Mouse (Mus musculus) lung, adult 2 months (tissue): ENCODE data around the gene Ndufs8. TPM values are rescaled to one million over a fixed set of nuclear protein-coding genes. Genes with fewer than 3 reads are reported as not detected.

Experiments
- DNase-seq: peaks from one replicate; pipeline ENCODE4 v3.0.0; 2022
- H3K4me1 ChIP-seq: fragments of 200-500 bp; 2 replicates; pipeline ENCODE4 v1.6.1; 2011; ENCODE audit warnings: low read length; ENCODE audit not compliant: control insufficient read depth, insufficient read depth
- H3K4me3 ChIP-seq: fragments of 200-500 bp; replicated peaks from 2 replicates; pipeline ENCODE3; 2011; ENCODE audit warnings: low read depth, mild to moderate bottlenecking, control low read depth, low read length; ENCODE audit errors: extremely low read depth
- CTCF ChIP-seq: fragments of 200-500 bp; IDR thresholded peaks from 2 replicates; pipeline ENCODE4 v1.5.1; 2011; ENCODE audit warnings: mild to moderate bottlenecking, low read length, control low read depth; ENCODE audit not compliant: insufficient read depth
- POLR2A ChIP-seq: fragments of 200-500 bp; IDR thresholded peaks from 2 replicates; pipeline ENCODE4 v1.6.1; 2011; ENCODE audit warnings: low read depth, mild to moderate bottlenecking, control low read depth, low read length, borderline replicate concordance; ENCODE audit errors: extremely low read depth
- WGBS: fragments of 180-500 bp; shearing (Covaris S2); methylation state at CpG from one replicate; pipeline ENCODE4 v1.1.7; 2018; 5-methylcytosine and 5-hydroxymethylcytosine counted together
- polyA plus RNA-seq: library from polyadenylated mRNA; depleted of rRNA; stranded (reverse); fragments of >200 nt; gene quantifications from 2 replicates; pipeline ENCODE4 v1.2.3, GENCODE M21; 2012

Gene Ndufs8
- polyA plus RNA-seq, 1 experiment: 189 TPM

- H3K4me1 ChIP-seq: no peaks in the 10 kb centered on the region
- H3K4me3 ChIP-seq: no peak overlapping the region
- 93% methylated on average over 10 of the region's 10 CpGs for WGBS
- DNase-seq: no peak
- TF ChIP-seq POLR2A: no peak
- TF ChIP-seq CTCF: no peak
Observed at GRCm38 (mm10) chr19:3896208-3896607, 16.4 kb downstream of the Ndufs8 start.

GRCm38 (mm10) chr19:3895171-3895631 lies 17.4 kb downstream of the Ndufs8 start:
- no peaks in the 10 kb centered on the region for H3K4me1 ChIP-seq
- DNase-seq: no peak
- 46% methylated on average over 3 of the region's 3 CpGs for WGBS
- H3K4me3 ChIP-seq: no peak overlapping the region
- TF ChIP-seq POLR2A (no peak), CTCF (no peak)

- Histone ChIP-seq H3K4me3 (no peak overlapping the region), H3K4me1 (no peaks in the 10 kb centered on the region)
- 90% methylated on average over 2 of the region's 2 CpGs for WGBS
- no peak for DNase-seq
- TF ChIP-seq POLR2A (no peak), CTCF (no peak)
Observed at GRCm38 (mm10) chr19:3894294-3894693, 18.3 kb downstream of the Ndufs8 start.

GRCm38 (mm10) chr19:3893545-3894116 lies 18.9 kb downstream of the Ndufs8 start:
- Histone ChIP-seq H3K4me1 (no peaks in the 10 kb centered on the region), H3K4me3 (no peak overlapping the region)
- WGBS: 73% methylated on average over 4 of the region's 4 CpGs
- no peak for DNase-seq
- no peak for TF ChIP-seq CTCF
- no peak for TF ChIP-seq POLR2A

GRCm38 (mm10) chr19:3890181-3890580 lies 22.4 kb downstream of the Ndufs8 start:
- Histone ChIP-seq H3K4me1 (no peaks in the 10 kb centered on the region; the same call in 1 of the 2 replicates), H3K4me3 (no peak overlapping the region)
- no peak for DNase-seq
- 64% methylated on average over 8 of the region's 8 CpGs for WGBS
- peak; percentile 64; the same call in 1 of the 2 replicates for TF ChIP-seq CTCF
- no peak for TF ChIP-seq POLR2A

GRCm38 (mm10) chr19:3889096-3889495 lies 23.5 kb downstream of the Ndufs8 start:
- no peak for DNase-seq
- no peak overlapping the region for H3K4me3 ChIP-seq
- no peaks in the 10 kb centered on the region; the same call in 1 of the 2 replicates for H3K4me1 ChIP-seq
- 90% methylated on average over 5 of the region's 5 CpGs for WGBS
- TF ChIP-seq CTCF (no peak), POLR2A (no peak)

GRCm38 (mm10) chr19:3884325-3884990 lies 28.1 kb downstream of the Ndufs8 start:
- Histone ChIP-seq H3K4me3 (no peak overlapping the region), H3K4me1 (peaks cover 9% of the 10 kb centered on the region)
- WGBS: 45% methylated on average over 6 of the region's 6 CpGs
- TF ChIP-seq CTCF: no peak
- no peak for TF ChIP-seq POLR2A
- no peak for DNase-seq

- no peak overlapping the region for H3K4me3 ChIP-seq
- 69% methylated on average over 4 of the region's 4 CpGs for WGBS
- no peak for TF ChIP-seq POLR2A
- TF ChIP-seq CTCF: no peak
- H3K4me1 ChIP-seq: peaks cover 9% of the 10 kb centered on the region
- DNase-seq: no peak
Observed at GRCm38 (mm10) chr19:3882214-3882613, 30.4 kb downstream of the Ndufs8 start.

GRCm38 (mm10) chr19:3880054-3880848 lies 32.3 kb downstream of the Ndufs8 start:
- DNase-seq: no peak
- Histone ChIP-seq H3K4me1 (peaks cover 9% of the 10 kb centered on the region), H3K4me3 (no peak overlapping the region)
- WGBS: 55% methylated on average over 6 of the region's 6 CpGs
- TF ChIP-seq POLR2A (no peak), CTCF (no peak)
